Mouse (Mus musculus) urinary bladder, postnatal 14 days (tissue): ENCODE measurements around the gene Slc17a7.

ENCODE experiments used
- DNase-seq: peaks from one replicate; pipeline ENCODE4 v3.0.0; 2021; ENCODE audit warnings: low spot score

Slc17a7 gene

DNA sequence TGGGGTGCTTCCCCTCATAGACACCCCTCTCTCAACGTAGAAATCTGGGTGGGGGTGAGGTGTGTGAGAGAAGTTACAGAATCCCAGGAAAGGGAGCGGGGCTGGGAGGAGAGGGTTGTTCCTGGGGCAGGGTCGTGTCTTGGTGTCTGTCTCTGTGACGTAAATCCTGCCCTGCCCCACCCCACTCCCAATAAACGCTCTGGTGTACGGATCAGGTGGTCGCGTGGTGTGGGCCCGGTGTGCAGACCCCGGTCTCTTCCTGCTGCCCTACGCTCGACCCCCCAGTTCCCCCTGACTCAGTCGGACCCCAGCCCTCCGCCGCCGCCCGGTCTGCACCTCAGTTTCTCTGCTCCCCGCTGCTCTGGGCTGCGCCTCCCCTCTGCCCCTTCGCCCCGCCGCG lies 12.2 kb downstream of the Slc17a7 start:
- DNase-seq: no peak

DNA sequence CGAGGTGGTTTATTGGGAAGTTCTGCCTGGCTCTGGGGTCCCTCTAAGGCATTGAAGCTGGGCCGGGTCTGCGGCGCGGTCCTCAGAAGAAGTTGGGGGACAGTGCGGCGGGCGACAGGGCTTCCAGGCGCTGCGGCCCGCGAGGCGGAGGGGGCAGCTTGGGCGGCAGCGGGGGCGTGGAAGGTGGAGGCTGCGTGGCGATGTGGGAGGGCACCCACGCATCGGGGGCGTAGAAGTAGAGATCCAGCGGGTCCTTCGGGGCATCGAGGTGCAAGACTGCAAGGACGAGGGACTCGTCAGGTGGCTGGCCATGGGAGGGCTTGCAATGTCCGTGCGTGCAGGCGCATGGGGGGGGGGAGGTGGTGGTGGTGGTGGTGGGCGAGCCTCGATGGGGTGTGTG lies 12.6 kb downstream of the Slc17a7 start:
- DNase-seq: no peak

DNA sequence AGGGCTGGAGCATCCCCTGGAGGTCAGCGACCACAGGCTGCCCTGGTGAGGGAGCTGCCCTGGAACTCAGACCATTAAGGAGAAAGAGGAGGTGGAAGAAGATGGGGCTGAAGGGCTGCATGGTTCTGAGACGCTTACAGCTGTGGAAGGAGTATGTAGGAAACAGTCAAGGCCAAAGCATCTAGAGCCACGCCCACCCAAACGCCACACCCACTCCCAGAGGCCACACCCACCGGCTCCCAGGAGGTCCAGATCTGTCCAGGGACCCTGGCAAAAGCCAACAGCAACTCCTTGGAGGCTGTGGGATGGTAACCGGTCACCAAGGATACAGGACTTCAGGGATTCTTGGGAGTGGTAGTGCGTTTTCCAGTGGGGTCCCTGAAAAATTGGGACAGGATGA lies 14.8 kb downstream of the Slc17a7 start:
- no peak for DNase-seq

DNA sequence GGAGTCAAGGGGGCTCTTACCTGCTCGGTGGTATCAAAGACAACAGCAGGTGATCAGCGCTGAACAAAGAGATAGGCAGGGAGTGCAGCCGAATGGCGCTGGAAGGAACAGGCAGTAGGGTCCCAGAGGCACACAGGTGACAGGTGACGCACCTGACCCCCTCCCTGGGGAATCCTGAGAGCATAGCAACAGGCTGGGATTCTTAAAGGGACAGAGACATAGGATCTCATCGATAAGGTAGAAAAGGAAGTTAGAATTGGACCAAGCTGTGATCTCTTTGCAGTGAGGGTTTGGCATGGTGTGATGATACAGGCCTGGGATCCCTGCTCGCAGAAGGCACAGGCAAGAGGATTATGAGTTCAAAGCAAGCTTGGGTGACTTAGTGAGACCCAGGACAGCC lies 15.7 kb downstream of the Slc17a7 start, which contains the start of gene Gfy:
Gfy (minus strand) TSS at position 101 of the 400 bp plus-strand sequence.
- no peak for DNase-seq

DNA sequence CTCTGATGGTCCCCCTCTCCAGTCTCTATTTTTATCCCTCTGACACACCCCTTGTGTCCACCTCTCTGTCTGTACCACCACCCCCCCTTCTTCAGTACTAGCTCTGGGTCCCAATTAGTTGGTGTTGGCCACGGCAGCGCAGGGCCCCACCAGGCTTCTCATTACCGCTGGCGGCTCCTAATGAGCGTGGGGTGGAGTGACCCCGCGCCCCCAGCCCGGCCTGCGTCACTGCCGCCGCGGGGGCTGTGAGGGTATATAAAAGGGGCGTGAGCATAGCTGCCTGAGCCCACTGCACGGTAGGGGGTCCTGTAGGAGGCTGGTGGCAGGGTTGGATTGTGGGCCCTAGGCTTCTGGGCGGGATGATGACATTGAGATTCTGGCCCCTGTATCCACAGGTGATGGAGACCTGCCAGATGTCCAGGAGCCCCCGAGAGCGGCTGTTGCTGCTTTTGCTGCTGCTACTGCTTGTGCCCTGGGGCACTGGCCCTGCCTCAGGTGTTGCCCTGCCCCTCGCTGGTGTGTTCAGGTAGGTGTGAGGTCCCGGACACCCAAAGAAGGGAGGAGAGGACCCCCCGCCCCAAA lies 17.2 kb downstream of the Slc17a7 start, which contains the start of gene Pth2:
Pth2 (plus strand) TSS at position 100 of the 582 bp plus-strand sequence.
- DNase-seq: no peak

DNA sequence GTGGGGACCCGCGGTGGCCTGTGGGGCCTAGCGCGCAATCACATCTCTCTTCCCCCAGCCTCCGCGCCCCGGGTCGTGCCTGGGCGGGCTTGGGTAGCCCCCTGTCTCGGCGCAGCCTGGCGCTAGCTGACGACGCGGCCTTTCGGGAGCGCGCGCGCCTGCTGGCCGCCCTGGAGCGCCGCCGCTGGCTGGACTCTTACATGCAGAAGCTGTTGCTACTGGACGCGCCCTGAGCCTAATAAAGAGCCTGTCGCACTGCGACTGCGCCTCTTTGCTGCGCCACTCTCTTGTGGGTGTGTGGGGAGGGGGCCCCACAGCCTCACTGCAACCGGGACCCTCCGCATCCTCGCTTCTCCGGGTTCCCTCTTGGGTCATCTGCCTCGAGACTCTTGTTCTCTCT lies 17.8 kb downstream of the Slc17a7 start:
- no peak for DNase-seq

DNA sequence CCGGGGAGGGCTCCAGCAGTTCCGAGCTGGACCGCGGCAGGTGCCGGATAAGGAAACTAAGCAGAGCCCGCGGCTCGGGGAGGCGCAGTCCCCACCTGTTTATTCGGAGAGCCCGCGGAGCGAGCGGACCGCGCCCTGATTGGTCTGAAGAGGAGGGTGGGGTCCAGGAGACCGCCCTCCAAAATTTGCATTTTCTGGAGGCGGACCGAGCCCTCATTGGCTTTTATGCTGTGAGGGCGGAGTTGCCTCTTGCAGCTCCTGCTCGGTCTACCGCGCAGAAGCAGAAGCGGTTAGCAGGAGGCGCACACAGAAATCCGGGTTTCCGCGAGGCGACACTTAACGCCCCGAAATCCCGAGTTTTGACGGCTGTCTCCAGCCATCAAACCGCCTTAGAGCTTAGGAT lies 18.5 kb downstream of the Slc17a7 start:
- peak; percentile 89 for DNase-seq

DNA sequence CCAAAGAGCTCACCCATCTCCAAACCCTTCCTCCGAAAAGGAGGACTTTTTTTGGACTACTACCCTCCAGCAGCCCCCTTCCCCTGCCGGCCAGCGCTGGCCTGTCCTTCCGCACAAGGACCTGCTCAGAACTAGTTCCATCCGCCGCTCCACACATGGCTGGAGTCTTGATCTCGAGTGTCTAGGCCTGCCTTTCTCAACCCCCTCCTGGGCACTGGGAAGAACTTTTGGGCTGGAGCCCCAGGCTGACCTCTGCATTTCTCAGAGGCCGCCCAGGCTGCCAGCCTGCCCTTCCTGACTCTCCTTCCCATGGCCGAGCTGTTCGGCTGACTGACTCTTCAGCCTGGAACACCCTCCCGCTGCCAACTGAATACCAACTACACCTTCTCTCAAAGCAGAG lies 18.9 kb downstream of the Slc17a7 start:
- no peak for DNase-seq

DNA sequence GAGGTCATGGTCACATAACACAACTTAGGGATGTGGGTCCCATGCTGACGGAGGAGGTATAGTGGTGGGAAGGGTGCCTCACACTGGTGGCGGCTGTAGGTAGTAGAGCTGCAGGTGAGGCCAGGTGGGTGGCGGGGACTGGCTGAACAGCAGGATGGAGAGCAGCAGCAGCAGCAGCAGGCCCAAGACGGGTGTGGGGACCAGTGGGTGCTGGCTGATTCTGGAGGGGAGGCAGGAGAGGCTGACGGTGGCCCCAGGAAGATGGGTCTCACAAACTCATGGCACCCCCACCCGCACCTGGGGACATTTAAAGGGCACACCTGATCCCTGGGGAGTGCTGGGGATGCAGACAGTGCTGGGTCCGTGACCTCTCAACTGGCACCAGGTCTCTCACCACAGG lies 19.9 kb downstream of the Slc17a7 start:
- no peak for DNase-seq

DNA sequence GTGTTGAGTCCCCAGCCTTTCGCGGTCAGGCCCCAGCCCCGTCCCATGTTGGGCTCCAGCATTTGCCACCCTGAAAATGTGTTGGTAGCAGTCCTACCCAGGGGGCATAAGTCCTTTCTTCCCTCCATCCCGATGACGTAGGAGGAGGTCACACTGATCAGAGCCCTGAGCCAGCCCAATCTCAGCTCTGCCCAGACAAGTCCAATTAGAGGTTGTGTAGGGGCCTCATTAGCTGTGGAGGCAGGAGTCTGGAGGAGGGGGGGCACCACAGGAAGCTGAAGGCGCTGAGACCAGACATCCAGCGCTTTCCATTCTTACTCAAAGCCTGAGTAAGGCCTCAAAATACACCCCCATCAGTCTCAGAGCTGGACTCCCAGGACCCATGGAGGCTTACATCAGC lies 22.2 kb downstream of the Slc17a7 start:
- DNase-seq: no peak

DNA sequence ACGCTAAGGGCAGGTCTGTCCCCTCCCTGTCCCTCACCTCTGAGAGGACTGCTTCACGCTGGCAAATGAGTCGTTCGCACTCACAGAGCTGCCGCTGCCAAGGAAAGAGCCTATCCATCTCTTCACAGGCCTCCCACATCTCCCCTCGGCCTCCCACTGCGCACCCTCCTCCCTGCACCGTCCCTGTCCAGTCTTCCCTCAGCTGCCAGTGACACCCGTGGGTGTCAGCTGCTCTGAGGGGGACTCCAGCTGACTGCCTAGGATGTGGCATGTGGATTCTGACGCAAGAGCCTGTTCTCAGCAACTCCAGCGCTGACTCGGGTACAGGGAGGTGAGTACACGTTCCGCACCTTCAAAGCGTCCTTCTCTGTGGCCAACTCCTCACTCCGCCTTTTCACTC lies 25.9 kb downstream of the Slc17a7 start:
- DNase-seq: no peak

DNA sequence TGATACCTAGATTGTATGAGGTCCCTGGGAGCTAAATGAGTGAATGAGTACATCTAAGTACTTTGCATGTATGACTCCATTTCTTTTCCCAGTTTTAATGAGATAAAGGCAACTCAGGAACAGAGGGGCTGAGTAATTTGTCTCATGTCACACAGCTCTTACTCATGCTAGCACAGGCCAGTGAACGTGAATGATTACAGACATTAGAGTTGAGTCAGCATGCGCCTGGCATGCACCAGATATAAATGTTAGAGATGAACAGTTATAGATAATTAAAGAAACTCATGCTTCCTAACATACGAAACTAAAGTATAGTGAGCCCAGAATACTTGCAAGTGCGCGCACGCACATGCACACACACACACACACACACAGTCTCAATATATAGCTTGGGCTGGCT lies 26.4 kb downstream of the Slc17a7 start:
- no peak for DNase-seq

DNA sequence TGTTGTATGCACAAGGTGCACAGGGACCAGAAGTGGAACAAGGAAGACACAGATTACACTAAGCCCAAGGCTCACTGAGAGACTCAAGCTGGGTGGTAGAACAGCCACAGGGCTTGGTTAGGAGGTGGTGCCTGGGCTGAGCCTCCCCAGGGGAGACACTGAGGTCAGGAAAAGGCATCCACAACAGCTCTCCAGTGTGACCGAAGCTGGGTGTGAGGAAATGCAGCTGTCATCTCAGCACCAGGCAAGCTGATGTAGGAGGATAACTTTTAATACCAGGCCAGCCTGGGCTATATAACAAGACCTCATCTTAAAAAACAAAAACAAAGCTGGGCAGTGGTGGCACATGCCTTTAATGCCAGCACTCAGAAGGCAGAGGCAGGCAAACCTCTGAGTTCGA lies 27.4 kb downstream of the Slc17a7 start:
- DNase-seq: no peak

DNA sequence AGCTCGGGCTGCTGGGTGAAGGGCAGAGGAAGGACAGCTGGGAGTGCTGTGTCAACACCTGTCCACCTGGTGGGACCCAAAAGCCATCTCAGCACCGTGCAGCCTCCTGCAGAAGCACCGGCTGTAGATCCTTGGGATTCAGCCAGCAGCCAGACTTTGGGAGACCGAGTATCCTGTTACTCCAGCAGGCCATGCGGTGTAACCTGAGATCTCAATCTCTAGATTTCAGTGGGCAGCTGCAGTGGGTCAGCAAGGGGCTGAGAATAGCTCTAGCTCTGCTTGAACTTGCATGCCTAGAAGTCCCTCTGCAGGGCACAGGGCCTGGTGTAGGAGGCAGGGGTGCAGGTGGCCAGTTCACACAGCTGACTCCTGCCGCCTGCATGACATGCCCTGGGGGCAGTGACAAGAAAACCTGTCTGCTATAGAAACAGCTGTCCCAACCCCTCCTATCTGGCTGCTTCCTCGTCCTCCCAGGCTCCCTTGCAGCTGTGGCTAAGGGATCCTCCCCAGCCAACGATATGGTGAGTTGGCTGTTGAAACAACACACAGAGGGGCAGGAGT lies 28.1 kb downstream of the Slc17a7 start:
- DNase-seq: no peak

DNA sequence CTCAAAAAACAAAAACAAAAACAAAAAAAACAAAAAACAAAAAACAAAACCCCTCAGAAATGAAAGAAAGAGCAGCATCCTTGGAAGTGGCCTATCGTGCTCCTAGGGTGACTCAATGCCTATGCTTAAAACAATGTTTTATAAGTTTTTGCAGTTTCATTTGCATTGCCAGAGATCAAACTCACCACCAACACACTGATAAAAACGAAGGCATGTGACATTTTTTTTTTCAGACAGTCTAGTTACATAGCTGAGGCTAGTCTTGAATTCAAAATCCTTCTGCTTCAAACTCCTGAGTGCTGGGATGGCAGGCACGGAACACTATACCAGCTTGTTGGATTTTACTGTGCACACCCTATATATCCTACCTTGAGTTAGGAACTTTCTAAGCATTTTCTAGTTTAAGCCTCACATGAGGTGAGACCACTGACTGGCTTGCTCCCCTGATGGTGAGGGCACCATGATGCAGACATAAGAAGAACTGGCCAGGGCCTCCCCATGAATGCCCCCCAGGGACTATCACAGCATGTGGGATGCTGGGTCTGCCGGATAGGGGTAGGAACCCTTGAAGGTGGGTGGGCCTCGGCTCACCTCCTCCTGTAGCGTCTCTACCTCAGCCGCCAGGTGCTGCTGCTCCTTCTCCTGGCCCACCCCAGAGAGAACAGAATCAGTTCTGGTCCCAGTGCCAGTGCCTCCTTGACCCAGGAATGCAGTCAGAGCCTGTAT lies 29.0 kb downstream of the Slc17a7 start:
- no peak for DNase-seq

DNA sequence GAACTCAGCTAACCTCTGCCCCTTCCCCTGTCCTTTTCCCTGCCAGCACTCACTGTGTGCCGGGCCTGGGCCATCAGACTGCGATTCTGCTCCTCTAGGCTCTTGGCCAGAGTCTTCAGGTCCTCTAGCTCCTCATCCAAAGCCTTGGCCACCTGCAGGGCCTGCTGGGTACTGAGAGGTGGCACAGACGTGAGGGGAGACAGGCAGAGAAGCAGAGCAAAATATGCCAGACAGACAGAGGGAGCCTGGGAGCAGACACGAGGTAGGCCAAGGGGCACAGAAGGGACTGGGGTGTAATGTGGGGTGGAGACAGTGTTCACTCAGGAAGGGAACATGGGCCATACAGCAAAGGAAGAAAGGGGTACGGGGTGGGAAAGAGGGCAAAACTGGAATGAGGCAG lies 29.7 kb downstream of the Slc17a7 start:
- no peak for DNase-seq

DNA sequence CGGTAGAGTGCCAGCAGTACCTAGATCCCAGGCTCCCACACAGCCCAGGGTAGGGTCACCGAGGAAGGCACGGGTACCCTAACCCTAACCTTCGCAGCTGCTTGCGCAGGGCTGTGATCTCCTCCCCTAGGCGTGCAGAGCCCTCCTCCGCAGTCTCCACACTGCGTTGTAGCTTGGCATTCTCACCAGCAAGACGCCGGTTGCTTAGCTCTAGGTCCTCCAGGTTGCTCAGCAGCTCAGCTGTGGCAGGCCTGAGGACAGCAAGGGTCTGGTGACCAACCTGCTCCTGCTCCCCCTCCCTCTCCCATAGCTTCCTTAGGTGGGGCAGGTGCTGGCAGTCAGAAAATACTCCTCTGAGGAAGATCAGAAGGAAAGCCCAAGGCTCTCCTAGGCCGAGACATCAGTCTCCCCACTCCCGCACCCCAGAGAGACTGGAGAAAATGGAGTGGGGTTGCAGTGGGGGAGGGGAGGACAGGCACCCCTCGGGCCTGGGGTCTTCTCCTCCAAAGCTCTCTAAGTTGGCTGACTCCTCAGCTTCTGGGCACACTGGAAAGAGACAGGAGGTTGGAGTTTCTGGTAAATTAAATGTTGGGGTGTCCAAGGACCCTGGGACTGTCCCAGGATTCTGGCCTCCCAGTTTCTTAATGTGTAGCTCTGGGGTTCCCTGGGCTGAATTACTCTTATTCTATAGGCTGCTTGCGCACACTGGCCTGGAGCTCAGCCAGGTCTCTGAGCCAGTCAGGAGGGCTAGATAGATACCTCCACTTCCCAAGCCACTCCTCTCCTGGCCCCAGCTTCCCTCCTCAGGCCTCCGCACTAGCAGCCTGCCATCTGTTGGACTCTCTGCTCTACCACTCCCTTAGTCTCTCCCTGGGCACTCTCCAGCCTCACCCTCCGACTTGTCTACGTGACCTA lies 30.4 kb downstream of the Slc17a7 start:
- no peak for DNase-seq

DNA sequence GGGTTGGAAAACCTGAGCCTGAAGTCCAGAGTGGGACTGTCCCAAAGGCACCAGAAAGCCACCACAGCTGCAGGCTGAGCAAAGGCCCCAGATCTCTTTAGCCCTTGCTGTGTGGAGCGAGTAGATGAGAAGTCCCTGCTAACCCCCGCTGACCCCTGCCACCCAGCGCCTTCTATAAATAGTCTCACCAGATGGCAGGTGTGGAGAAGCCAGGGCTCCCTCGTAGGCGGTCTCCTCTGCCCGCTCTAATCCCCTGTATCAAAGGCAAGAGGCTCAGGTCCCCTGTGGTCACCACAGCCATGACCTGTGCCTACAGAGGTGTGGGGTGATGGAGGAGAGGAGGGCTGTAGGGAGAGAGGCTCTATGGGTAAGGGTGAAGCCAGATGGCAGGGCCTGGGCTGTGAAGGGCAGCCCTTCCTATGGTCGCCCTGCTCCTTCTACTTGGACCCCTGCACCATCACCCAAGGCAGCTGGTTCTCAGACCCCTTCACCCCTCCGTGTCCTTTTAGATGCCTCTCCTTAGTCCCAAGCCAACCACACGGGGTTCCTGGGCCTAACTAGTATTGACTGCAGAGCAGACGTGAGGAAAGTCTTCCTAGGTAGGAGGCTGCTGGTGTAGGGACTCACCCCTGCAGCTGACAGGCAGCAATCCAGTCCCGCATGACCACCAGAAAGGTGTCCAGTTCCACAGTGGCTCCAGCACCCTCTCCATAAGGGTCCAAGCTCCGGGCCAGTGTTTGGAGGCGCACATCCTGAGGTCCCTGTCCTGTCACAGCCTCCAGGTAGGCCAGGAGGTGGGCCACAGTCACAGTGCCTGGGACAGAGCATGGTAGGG lies 31.8 kb downstream of the Slc17a7 start:
- no peak for DNase-seq

DNA sequence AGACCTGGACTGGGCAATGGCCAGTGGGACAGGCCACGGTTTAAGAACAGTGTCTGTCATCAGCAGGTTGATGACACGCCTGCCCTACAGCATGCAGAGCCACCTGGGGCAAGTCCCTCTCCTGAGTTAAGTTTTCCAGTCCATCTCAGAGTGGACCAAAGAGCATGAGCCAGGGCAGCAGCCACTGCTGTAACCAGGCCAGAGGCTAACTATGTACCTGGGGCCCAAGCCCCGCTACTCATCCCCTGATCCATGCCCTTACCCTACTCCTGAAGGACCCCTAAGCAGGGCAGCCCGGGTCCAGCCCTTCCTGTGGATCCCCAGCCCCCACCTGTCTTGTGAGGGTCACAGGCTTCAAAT lies 32.4 kb downstream of the Slc17a7 start:
- DNase-seq: no peak

DNA sequence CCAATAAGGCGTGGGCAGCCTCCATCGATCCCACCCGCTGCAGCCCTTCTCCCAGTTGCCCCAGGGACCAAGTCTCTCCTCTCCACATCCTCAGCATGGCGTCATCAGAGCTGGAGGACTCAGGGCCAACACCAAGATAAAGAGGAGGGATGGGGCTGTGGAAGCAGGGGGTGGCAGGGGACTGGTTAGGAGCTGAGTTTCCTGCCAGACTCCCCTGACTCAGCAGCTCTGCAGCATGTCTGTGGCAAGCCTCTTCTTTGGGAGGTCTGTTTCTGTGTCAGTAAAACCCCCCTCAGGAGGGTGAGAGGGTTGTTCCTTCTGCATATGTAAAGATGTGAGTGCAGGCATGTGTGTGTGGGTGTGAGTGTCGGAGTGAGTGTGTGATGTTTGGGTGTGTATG lies 33.2 kb downstream of the Slc17a7 start:
- DNase-seq: no peak

DNA sequence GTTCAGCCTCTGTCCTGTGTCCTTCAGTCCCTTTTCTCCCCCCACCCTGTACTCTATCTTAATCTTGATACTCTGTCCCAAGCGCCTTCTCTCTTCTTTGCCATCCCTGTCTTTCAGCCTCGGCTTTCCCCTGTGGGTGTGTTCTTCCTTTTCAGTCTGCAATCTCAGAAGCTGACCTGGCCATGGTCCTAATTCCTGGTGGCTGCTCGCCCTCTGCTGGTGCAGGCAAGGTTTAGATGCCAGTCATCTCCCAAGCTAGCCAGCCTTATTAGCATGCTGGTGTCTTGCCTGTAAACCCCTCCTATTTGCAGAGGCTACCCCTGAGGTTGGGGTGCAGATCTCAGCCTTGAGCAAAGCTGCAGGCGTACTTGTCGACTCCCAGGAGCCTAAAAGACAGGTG lies 34.7 kb downstream of the Slc17a7 start:
- DNase-seq: peak; percentile 69

DNA sequence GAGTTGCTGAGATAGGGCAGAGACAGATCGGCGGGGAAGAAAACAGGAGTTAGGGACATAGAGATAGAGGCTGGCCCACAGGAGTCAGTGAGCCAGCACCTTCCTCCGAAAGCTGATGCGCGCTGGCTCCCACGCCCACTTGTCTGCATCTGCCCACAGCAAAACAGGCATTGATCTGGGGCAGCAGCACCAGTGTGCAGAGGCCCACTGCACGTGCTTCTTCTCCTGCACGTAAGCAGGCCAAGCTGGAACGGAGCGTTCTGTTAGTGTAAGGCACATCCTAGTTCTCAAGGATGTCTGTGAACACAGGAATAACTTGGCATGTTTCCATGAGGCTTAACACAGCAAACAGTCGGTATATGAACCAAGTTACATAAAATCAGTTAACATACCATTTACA lies 35.2 kb downstream of the Slc17a7 start:
- no peak for DNase-seq
